Mouse (Mus musculus): ENCODE data around the gene Hmgcs1.
"Not testable (repeated sequence)": the region's sequence is repeated elsewhere in the genome, so short reads cannot be mapped to it uniquely, and the experiment has no call there.

The Hmgcs1 gene

DNA sequence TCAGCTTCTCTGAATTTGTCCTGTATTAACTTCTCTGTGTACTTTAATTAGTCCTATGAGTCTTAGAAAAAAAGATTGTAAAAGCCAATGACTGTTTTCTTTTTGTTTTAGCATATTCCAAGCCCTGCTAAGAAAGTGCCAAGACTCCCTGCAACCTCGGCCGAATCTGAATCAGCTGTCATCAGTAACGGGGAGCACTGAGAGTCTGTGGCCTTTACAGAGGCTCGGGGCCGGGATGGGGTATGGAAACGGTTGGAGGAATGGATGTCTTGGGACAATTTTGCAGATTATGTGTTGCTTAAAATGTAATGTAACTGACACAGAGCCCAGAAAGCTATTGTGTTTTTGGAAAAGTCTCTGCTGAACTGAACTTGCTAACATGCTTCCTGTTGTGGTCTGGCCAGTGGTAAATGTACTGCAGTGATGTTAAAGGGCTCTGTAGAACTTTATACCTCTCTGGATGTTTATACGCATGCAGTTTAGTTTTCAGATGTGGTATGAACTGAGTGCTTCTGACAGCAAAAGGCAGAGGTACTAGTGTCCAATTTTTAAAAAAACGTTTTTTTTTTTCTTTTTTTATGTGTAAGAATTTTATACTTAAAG, 16.2 kb downstream of the Hmgcs1 start:
- not testable (repeated sequence) for DNase-seq (ENCODE audit: extremely low read depth, low read depth)

DNA sequence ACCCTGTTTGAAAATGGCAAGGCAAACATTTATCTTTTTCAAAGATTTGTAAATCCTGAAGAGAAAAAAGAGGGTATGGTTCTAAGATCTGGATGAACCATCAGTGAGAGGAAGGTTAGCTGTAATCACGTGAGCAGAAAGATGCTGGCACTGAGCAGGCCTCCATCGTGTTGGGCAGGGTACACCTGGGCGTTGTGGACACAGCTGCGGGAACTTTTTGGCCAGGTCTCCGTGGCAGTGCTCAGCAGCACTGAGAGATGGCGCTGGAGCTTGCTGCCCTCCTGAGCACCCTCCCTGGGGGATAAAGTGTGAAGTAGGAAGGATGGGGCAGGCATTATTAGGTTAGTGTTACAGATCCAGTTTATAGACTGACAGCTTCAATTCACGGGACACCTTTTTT, 16.8 kb downstream of the Hmgcs1 start:
- DNase-seq (ENCODE audit: extremely low read depth, low read depth), result no peak

GRCm38 (mm10) chr13:119707906-119708305, 17.7 kb downstream of the Hmgcs1 start:
- DNase-seq (ENCODE audit: extremely low read depth, low read depth), result no peak

GRCm38 (mm10) chr13:119708941-119709340, 18.8 kb downstream of the Hmgcs1 start:
- no peak for DNase-seq (ENCODE audit: extremely low read depth, low read depth)

GRCm38 (mm10) chr13:119709388-119710267, 19.4 kb downstream of the Hmgcs1 start:
- DNase-seq (ENCODE audit: extremely low read depth, low read depth), result no peak

GRCm38 (mm10) chr13:119710268-119710610, 20.1 kb downstream of the Hmgcs1 start:
- no peak for DNase-seq (ENCODE audit: extremely low read depth, low read depth)

- DNase-seq (ENCODE audit: extremely low read depth, low read depth), result no peak
These were observed 22.3 kb downstream of the Hmgcs1 start for GRCm38 (mm10) chr13:119712463-119712862.

- no peak for DNase-seq (ENCODE audit: extremely low read depth, low read depth)
These were observed 23.1 kb downstream of the Hmgcs1 start for GRCm38 (mm10) chr13:119713107-119713787.

GRCm38 (mm10) chr13:119713821-119714220, 23.6 kb downstream of the Hmgcs1 start:
- DNase-seq (ENCODE audit: extremely low read depth, low read depth), result no peak

DNA sequence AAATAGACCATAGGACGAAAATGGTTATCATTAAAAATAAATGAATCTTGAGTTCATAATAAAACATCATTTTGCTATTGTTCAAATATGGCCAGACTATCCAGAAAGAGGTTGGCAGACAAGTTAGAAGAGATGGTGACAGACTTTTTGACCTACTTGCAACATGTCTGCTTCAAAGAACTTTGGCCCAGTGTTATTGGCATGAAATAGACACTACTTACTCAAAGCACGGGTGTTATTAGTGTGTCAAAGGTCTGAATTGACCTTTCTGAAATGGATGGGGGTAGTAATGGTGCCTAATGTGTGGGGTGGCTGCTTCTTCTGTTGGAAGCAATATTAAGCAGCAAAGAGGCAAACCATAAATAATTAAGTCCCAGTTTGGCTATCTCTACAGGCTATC, 25.9 kb downstream of the Hmgcs1 start:
- no peak for DNase-seq (ENCODE audit: extremely low read depth, low read depth)

DNA sequence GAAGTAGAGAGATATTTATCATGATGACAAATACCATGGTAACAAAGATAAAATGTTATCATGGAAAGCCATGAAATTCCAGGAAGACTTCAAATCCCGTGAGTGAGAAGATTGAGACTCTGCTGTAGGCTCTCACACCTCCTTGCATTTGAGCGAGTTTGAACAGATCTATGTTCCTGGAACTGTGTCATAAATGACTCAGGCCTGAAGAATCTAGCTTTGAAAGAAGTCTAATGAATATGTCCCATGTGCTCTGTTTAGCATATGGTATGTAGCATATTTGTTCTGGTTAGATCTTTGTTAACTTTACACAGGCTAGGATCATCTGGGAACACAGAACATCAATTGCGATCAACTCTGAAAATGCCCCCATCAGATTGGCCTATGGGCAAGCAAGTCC, 32.3 kb downstream of the Hmgcs1 start:
- DNase-seq (ENCODE audit: extremely low read depth, low read depth), result no peak

DNA sequence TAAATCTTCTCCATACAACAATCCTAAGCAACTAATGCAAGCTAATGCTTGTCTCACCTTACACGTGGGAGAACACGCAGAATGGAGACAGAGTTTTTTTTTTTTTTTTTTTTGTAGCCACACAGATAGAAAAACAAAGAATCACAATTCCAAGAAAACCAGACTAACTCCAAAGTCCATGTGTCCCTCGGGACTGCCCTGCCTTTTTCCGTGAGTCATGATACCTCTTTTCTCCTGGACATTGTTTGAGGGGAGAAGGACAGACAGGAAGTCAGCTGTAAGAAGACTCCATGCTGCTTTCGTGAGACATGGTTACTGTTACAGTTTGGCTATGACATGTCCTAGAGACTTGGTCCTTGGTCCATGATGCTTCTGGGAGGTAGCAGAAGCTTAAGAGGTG, 33.2 kb downstream of the Hmgcs1 start:
- no peak for DNase-seq (ENCODE audit: extremely low read depth, low read depth)

GRCm38 (mm10) chr13:119724541-119724940, 34.4 kb downstream of the Hmgcs1 start:
- DNase-seq (ENCODE audit: extremely low read depth, low read depth), result no peak

DNA sequence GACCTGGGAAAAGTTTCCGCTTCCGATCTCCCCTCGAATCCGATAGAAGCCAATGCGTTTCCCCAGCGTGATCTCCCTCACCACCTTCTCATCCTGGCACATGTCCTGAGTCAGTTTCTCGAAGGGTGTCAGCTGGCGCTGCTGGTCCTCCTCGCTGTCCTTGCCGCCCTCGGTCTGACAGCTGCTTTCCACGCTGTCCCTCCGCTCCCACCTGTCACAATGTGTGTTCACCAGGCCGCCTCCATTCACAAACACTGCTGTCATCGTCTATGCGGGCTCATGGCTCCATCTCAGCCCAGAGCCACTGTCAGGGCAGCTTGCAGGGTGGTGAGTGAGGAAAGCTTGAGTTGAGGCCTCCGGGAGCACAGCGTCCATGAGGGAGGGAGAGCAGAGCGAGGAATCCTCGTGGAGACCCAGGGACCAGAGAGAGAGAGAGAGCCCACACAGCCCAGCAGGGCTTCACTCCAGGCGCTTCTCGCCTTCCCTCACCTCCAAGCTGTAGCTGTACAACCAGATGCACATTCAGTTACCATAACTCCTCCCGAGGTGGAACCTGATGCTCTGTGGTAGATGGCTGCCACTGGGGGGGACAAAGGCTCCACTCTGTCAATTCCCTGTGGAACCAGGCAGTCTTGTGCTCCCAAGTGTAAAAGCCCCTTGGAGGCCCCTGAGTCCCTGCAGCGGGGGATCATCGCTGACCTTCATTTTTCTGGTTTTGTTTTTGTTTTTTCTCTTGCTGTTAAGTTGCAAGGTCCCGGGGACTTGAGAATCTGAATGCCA, 37.6 kb downstream of the Hmgcs1 start:
- no peak for DNase-seq (ENCODE audit: extremely low read depth, low read depth)

GRCm38 (mm10) chr13:119729406-119729805, 39.2 kb downstream of the Hmgcs1 start:
- DNase-seq (ENCODE audit: extremely low read depth, low read depth), result no peak

DNA sequence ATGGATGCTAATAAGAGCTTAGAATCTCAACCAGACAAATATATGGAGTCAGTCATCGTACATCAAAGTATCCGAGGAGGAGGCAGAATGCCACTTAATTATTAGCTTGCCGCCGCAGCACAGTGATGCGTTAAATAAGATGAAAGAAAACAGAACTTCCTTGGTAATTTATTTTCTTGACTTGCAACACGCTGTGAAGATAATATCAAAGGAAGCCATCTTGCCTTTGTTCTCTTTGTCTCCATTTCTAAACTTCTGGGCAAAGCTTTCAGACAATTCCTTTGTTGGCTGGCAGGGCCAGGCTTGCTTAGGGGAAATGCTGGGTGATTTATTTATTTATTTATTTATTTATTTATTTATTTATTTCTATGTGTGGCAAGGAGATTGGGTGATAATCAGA, 41.3 kb downstream of the Hmgcs1 start:
- no peak for DNase-seq (ENCODE audit: extremely low read depth, low read depth)

- DNase-seq (ENCODE audit: extremely low read depth, low read depth), result no peak
These were observed 51.4 kb downstream of the Hmgcs1 start for GRCm38 (mm10) chr13:119741390-119742237.

DNA sequence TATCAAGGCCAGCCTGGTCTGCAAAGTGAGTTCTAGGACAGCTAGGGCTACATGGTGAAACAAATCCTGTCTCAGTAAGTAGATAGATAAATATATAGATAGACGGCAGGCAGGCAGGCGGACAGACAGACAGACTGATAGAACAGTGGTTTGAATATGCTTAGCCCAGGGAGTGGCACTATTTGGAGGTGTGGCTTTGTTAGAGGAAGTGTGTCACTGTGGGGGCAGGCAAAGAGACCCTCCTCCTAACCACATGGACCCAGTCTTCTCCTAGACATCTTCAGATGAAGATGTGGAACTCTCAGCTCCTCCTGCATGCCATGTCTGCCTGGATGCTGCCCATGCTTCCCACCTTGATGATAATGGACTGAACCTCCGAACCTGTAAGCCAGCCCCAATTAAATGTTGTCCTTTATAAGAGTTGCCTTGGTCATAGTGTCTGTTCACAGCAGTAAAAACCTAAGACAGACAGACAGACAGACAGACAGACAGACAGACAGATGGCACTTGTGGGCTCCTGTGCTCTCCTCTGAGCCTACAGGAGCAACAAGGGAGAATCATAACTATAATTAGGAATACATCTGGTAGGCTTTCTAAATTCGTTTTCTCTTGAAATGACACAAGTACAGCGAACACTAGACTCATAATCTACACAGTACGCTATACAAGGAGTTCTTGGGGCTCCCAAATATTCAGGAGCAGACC, 52.7 kb downstream of the Hmgcs1 start:
- DNase-seq (ENCODE audit: extremely low read depth, low read depth), result peak; percentile 68

- DNase-seq (ENCODE audit: extremely low read depth, low read depth), result peak; percentile 84
These were observed 53.3 kb downstream of the Hmgcs1 start for GRCm38 (mm10) chr13:119743470-119743869.

- DNase-seq (ENCODE audit: extremely low read depth, low read depth), result no peak
These were observed 56.8 kb downstream of the Hmgcs1 start for GRCm38 (mm10) chr13:119746930-119747329.
